Mouse (Mus musculus) kidney, postnatal 0 days (tissue): ENCODE data around the gene Cfi. TPM values are rescaled to one million over a fixed set of nuclear protein-coding genes. Genes with fewer than 3 reads are reported as not detected.

Source experiments
- ATAC-seq: fragments of 200-750 bp; cut with Nextera tagmentation; replicated peaks from 2 replicates; pipeline ENCODE4 v1.8.0; 2017; ENCODE audit warnings: low read depth, moderate number of reproducible peaks, moderate TSS enrichment, moderate library complexity; ENCODE audit not compliant: low FRiP score
- DNase-seq: peaks from one replicate; pipeline ENCODE4 v3.0.0-alpha.2; 2016; ENCODE audit warnings: low spot score
- H3K27ac ChIP-seq: fragments of 300-500 bp; sonication (generic); 2 replicates; pipeline ENCODE4 v1.5.1; 2014; ENCODE audit warnings: mild to moderate bottlenecking
- H3K27me3 ChIP-seq: fragments of 300-500 bp; sonication (generic); 2 replicates; pipeline ENCODE4 v1.6.1; 2014; ENCODE audit warnings: low read length, mixed read lengths; ENCODE audit not compliant: insufficient read depth
- H3K36me3 ChIP-seq: fragments of 300-500 bp; sonication (generic); 2 replicates; pipeline ENCODE4 v1.6.1; 2014; ENCODE audit warnings: low read length, mixed read lengths; ENCODE audit not compliant: insufficient read depth
- H3K4me1 ChIP-seq: fragments of 300-500 bp; sonication (generic); replicated peaks from 2 replicates; pipeline ENCODE4 v1.6.1; 2014; ENCODE audit warnings: antibody characterized with exemption, low read length, mixed read lengths; ENCODE audit not compliant: insufficient read depth
- H3K4me2 ChIP-seq: fragments of 300-500 bp; sonication (generic); 2 replicates; pipeline ENCODE4 v1.6.1; 2014; ENCODE audit warnings: mild to moderate bottlenecking, low read length, moderate library complexity, mixed read lengths
- H3K4me3 ChIP-seq: fragments of 300-500 bp; sonication (generic); replicated peaks from 2 replicates; pipeline ENCODE4 v1.5.1; 2014; ENCODE audit warnings: low read depth, low read length
- H3K9ac ChIP-seq: fragments of 300-500 bp; sonication (generic); 2 replicates; pipeline ENCODE4 v1.6.1; 2014; ENCODE audit warnings: low read depth, low read length
- H3K9me3 ChIP-seq: fragments of 300-500 bp; sonication (generic); replicated peaks from 2 replicates; pipeline ENCODE4 v1.6.1; 2016; ENCODE audit warnings: low read length, inconsistent platforms, mixed read lengths
- CTCF ChIP-seq: IDR thresholded peaks from 2 replicates; pipeline ENCODE4 v1.5.1; 2016; ENCODE audit warnings: antibody characterized with exemption, low read depth, mild to moderate bottlenecking, moderate library complexity
- WGBS: fragments of 180-500 bp; shearing (Covaris S2); extraction: QIAGEN DNeasy Blood & Tissue Kit; methylation state at CpG from one replicate; pipeline ENCODE4 v1.1.7; 2014; 5-methylcytosine and 5-hydroxymethylcytosine counted together
- polyA plus RNA-seq: library from polyadenylated mRNA; unstranded; fragments of >200 nt; fragmentation: Nextera tagmentation; extraction: Ambion mirVana; gene quantifications from 2 replicates; pipeline ENCODE4 v1.2.1, GENCODE M21; 2015

The Cfi gene
- polyA plus RNA-seq, 1 experiment from 2014 or later = 27.3 TPM

DNA sequence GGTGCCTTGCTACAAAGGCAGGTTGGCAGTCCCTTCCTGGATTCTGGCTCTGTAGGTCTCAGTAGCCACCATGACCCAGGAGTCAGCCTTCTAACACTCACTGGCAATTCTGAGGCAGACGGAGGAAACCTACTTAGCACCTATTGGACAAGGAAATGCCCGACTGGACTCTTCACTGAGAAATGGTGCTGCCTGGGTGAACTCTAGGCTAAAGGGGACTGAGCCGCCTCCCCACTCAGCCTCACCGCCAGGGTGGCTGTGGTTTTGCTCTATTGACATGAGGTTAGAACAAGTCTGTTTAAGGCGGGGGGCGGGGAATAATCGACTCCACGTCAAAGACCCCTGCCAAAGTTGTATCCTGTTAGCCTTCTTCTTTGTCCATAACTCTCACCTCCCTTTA lies 68.2 kb downstream of the Cfi start:
- Histone ChIP-seq H3K4me2 (no peak overlapping the region), H3K27me3 (no peaks in the 10 kb centered on the region), H3K36me3 (peaks cover 7% of the 10 kb centered on the region; the same call in 1 of the 2 replicates), H3K9me3 (no peaks in the 10 kb centered on the region), H3K4me1 (0 out of 2 replicates have a peak, but pooled peaks cover 6% of the 10 kb centered on the region), H3K4me3 (no peak overlapping the region), H3K9ac (no peak overlapping the region), H3K27ac (no peak overlapping the region)
- DNase-seq (no peak), ATAC-seq (no peak)
- no peak for TF ChIP-seq CTCF
- 84% methylated on average over 8 of the region's 8 CpGs for WGBS

DNA sequence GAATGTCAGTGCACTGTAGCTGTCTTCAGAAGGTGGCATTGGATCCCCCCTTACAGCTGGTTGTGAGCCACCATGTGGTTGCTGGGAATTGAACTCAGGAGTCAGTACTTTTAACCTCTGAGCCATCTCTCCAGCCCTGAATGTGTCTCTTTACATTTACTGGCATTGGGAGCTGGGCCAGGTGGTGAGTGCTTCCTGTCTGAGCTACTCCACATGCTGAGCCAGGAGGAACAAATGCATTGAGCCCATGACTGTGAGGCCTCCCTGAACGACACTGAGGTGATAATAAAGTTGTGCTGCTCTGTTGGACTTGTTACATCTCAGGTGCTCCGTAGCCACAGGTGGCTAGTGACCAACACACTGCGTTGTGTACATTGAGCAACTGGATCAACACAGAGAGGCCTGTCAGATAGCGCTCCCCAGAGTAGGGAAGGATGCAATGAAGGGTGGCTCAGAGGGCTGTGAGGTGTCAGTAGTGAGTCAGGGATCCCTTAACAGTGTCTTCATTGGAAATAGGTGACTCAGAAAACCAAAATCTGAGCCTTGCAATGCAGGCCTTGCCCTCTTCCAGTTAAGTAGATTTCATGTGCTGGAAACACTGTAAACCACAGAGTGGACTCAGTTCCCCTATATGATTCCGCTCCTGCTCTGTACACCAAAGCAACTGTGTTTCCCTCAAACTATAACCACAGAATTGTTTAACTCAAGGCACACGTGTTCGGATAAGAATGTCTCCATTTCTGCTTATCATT lies 68.9 kb downstream of the Cfi start:
- H3K9ac ChIP-seq = no peak overlapping the region
- DNase-seq (no peak), ATAC-seq (no peak)

DNA sequence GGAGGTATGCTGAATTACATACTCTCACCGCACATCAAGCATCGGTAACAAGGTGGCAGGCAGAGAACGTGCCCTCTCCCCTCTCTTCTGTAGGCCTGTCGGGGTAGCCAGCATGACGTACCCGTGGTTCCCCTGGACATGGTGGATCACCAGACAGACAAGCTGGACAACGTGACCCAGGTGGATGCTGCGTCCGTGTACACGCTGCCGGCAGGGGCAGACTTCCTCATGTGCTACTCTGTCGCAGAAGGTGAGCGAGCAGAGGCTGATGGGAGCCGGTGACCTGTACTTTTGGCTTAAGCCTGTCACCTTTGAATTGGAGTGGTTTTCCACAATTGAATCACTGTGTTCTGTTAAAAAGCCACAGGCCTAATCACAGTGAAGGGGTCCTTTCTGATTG lies 76.3 kb downstream of the Cfi start:
- Histone ChIP-seq H3K9me3 (no peaks in the 10 kb centered on the region), H3K9ac (no peak overlapping the region), H3K27ac (no peak overlapping the region), H3K36me3 (peaks cover 28% of the 10 kb centered on the region), H3K27me3 (no peaks in the 10 kb centered on the region), H3K4me3 (no peak overlapping the region), H3K4me1 (no peaks in the 10 kb centered on the region), H3K4me2 (no peak overlapping the region)
- DNase-seq (no peak), ATAC-seq (no peak)
- no peak for TF ChIP-seq CTCF
- WGBS = 94% methylated on average over 14 of the region's 14 CpGs

More for the DNA sequence above, 68.9 kb downstream of the Cfi start:
- no peak for TF ChIP-seq CTCF
- whole genome bisulfite sequencing = 81% methylated on average over 7 of the region's 7 CpGs
- Histone ChIP-seq H3K4me2 (no peak overlapping the region), H3K4me3 (no peak overlapping the region), H3K9me3 (no peaks in the 10 kb centered on the region), H3K27ac (no peak overlapping the region), H3K4me1 (0 out of 2 replicates have a peak, but pooled peaks cover 6% of the 10 kb centered on the region), H3K36me3 (peaks cover 13% of the 10 kb centered on the region), H3K27me3 (no peaks in the 10 kb centered on the region)

DNA sequence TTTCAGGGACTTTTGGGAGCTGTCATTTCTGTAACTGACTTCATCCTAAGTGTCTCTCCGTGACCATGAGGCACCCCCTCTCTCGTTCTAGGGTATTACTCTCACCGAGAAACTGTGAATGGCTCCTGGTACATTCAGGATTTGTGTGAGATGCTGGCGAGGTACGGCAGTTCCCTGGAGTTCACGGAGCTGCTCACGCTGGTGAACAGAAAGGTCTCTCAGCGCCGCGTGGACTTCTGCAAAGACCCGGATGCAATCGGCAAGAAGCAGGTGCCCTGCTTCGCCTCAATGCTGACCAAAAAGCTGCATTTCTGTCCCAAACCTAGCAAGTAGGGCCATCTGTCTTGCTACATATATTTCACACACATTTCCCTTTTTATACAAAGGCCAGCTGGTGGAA lies 77.6 kb downstream of the Cfi start:
- peaks cover 28% of the 10 kb centered on the region for H3K36me3 ChIP-seq
- H3K4me1 ChIP-seq = no peaks in the 10 kb centered on the region
- H3K9me3 ChIP-seq = no peaks in the 10 kb centered on the region
- no peaks in the 10 kb centered on the region for H3K27me3 ChIP-seq
- DNase-seq = no peak
- TF ChIP-seq CTCF = no peak
- 94% methylated on average over 13 of the region's 13 CpGs for WGBS
- no peak overlapping the region for H3K4me2 ChIP-seq
- ATAC-seq = no peak
- H3K27ac ChIP-seq = no peak overlapping the region
- no peak overlapping the region for H3K4me3 ChIP-seq
- H3K9ac ChIP-seq = no peak overlapping the region

DNA sequence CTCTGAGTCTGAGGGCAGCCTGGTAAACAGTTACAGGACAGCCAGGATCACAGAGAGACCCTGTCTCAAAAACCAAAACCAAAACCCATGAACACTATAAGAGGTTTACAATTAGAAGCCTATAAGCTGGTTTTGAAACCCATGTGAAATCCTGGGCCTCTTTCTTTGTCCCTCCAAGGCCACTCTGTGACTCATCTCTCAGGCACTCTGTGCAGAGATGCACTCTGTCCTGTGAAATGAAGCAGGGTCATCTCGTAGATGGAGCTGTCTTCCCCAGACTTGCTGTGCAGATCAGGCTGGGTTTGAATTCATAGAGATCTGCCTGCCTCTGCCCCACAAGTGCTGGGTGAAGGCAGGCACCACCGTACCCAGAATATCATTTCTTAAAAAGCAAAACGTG lies 81.7 kb downstream of the Cfi start:
- H3K9ac ChIP-seq = no peak overlapping the region
- DNase-seq (no peak), ATAC-seq (no peak)
- no peak overlapping the region for H3K4me3 ChIP-seq
- H3K9me3 ChIP-seq = no peaks in the 10 kb centered on the region
- no peak overlapping the region for H3K4me2 ChIP-seq
- H3K27me3 ChIP-seq = no peaks in the 10 kb centered on the region
- TF ChIP-seq CTCF = no peak
- H3K27ac ChIP-seq = no peak overlapping the region
- no peaks in the 10 kb centered on the region for H3K4me1 ChIP-seq
- peaks cover 14% of the 10 kb centered on the region for H3K36me3 ChIP-seq
- WGBS = 75% methylated on average over 3 of the region's 3 CpGs

DNA sequence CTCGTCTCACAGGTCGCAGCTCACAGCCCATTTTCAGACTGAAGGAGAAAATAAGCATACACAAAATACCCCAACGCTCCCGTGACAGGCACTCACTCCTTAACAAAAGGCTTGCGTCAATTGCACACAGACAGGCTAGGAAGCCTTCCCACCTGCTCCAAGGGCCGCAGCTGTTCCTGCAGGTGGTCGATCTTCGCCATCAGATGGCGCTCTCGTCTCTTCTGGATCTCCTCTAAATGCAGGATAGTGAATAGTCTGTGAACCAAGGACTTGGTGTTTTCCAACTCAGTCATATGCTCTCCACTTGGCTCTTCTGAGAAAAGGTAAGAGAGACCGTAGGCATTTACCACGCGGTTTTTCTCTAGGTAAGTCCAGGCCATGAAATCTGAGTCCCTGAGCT lies 82.8 kb downstream of the Cfi start:
- Histone ChIP-seq H3K27ac (no peak overlapping the region), H3K36me3 (peaks cover 9% of the 10 kb centered on the region), H3K9me3 (no peaks in the 10 kb centered on the region), H3K4me3 (no peak overlapping the region), H3K4me1 (no peaks in the 10 kb centered on the region), H3K27me3 (no peaks in the 10 kb centered on the region), H3K4me2 (no peak overlapping the region), H3K9ac (no peak overlapping the region)
- peak; percentile 54; the same call in 1 of the 2 replicates for ATAC-seq
- 17% methylated on average over 13 of the region's 13 CpGs for WGBS
- DNase-seq = peak; percentile 81
- peak; percentile 83 for TF ChIP-seq CTCF
